Mouse (Mus musculus): ENCODE measurements at regions not wholly inside any gene's neighbourhood (a gene's known extent, or its start where the extent isn't known, plus 50 kb on each side); places are given as distances from the start of the nearest gene placed in this dataset.

- TF ChIP-seq CTCF (IDR thresholded peaks at IDR 0.05; ENCODE audit: control insufficient read depth, insufficient read depth, low read length) (no peak), POLR2A (IDR thresholded peaks at IDR 0.05; ENCODE audit: borderline replicate concordance, control insufficient read depth, low read depth, low read length) (no peak)
Measured at GRCm38 (mm10) chr10:17629709-17630108, 93.3 kb upstream of the Cited2 start.

All from bone marrow, adult 2 months (tissue).